ENCODE assay signal across 28 mouse cellular contexts in genomic region chr10:108329771-108330170, GRCm38 (mm10). TPM values are rescaled to one million over a fixed set of nuclear protein-coding genes. Genes with fewer than 3 reads are reported as not detected.
DNase-seq lines count a peak whose midpoint lies in the region; ATAC-seq and TF ChIP-seq lines count a peak whose summit lies in the region.
"Had no signal": no experiment of that assay in that cellular context is flagged by ENCODE, and none has a peak within 500 bp of the region (broad histone marks: within the 10 kb centered on the region; RNA-seq: fewer than 3 reads in every experiment).

No protein-coding gene starts in this region.

- ATAC-seq in lung, embryonic 14.5 days (ENCODE audit: insufficient read depth) = no peak
- peak; percentile 11; the same call in 1 of the 2 replicates for ATAC-seq in intestine, embryonic 16.5 days
- ATAC-seq: activated CD4-positive, CD25-positive, alpha-beta regulatory T cell, adult 4 months; forebrain, embryonic 13.5 days; hindbrain, postnatal 0 days; lung, postnatal 0 days had no signal

- no peak for TF ChIP-seq POLR2A in kidney, adult 2 months (IDR thresholded peaks at IDR 0.05; ENCODE audit: low read depth, low read length)

- TF ChIP-seq CTCF in kidney, adult 2 months (conservative IDR thresholded peaks at IDR 0.05; ENCODE audit: insufficient read depth, insufficient read length, low read depth, low read length) = no peak
- no peak for TF ChIP-seq CTCF in lung, embryonic 14.5 days (IDR thresholded peaks at IDR 0.05; ENCODE audit: low read depth)

- H3K36me3 ChIP-seq in kidney, adult 2 months (ENCODE audit: control insufficient read depth, insufficient read depth, low read length) = no peaks in the 10 kb centered on the region
- H3K36me3 ChIP-seq in lung, embryonic 14.5 days (ENCODE audit: insufficient read depth) = no peaks in the 10 kb centered on the region
- no peaks in the 10 kb centered on the region for H3K36me3 ChIP-seq in intestine, embryonic 16.5 days (ENCODE audit: control insufficient read depth, insufficient read depth, low read length)
- H3K36me3 ChIP-seq: hindbrain, embryonic 12.5 days; limb, embryonic 10.5 days; limb, embryonic 15.5 days had no signal

- H3K9ac ChIP-seq in lung, embryonic 14.5 days = no peak overlapping the region
- no peak overlapping the region for H3K9ac ChIP-seq in intestine, embryonic 16.5 days (ENCODE audit: low read depth, low read length)
- H3K9ac ChIP-seq: forebrain, embryonic 13.5 days; hindbrain, embryonic 12.5 days; limb, embryonic 15.5 days had no signal

- no peak overlapping the region for H3K27ac ChIP-seq in kidney, adult 2 months (ENCODE audit: insufficient read depth, low read depth, low read length)
- H3K27ac ChIP-seq in lung, embryonic 14.5 days (ENCODE audit: low read depth) = no peak overlapping the region
- no peak overlapping the region for H3K27ac ChIP-seq in intestine, embryonic 16.5 days (ENCODE audit: low read length)
- H3K27ac ChIP-seq: forebrain, embryonic 13.5 days; hindbrain, embryonic 12.5 days; hindbrain, postnatal 0 days; limb, embryonic 10.5 days; limb, embryonic 15.5 days had no signal

- peak; percentile 70 for DNase-seq in kidney, adult 2 months
- no peak for DNase-seq in kidney, postnatal 14 days
- DNase-seq in lung, embryonic 14.5 days = peak; percentile 14
- DNase-seq in lung, postnatal 36 days = no peak
- peak; percentile 21 for DNase-seq in yolk sac, embryonic 10.5 days (ENCODE audit: low spot score)
- no peak for DNase-seq in frontal cortex, adult 2 months (ENCODE audit: extremely low spot score in 1 of 2, low spot score in 1 of 2)
- no peak for DNase-seq in spleen, postnatal 10 days (ENCODE audit: low spot score in 2 of 2)
- DNase-seq: adrenal gland, adult 2 months; adrenal gland, postnatal 36 days; cerebellum, adult 2 months; cerebellum, postnatal 25 days; gastrocnemius, postnatal 14 days; heart, postnatal 36 days; kidney, adult 18-20 months; kidney, postnatal 10 days; layer of hippocampus, postnatal 36 days; midbrain, embryonic 14.5 days; retina, postnatal 1 day; right cerebral cortex, postnatal 14 days had no signal

- H3K27me3 ChIP-seq in kidney, adult 2 months (replicated peaks; ENCODE audit: control insufficient read depth, insufficient read depth, low read length) = no peaks in the 10 kb centered on the region
- H3K27me3 ChIP-seq in lung, embryonic 14.5 days (ENCODE audit: insufficient read depth, low read length) = no peaks in the 10 kb centered on the region
- no peaks in the 10 kb centered on the region for H3K27me3 ChIP-seq in intestine, embryonic 16.5 days (replicated peaks; ENCODE audit: control insufficient read depth, insufficient read depth, low read length)

- no peaks in the 10 kb centered on the region for H3K9me3 ChIP-seq in lung, embryonic 14.5 days (ENCODE audit: low read depth, low read length)
- 0 out of 2 replicates have a peak, but pooled peaks cover under 1% of the 10 kb centered on the region for H3K9me3 ChIP-seq in intestine, embryonic 16.5 days (ENCODE audit: control insufficient read depth, low read length)
- H3K9me3 ChIP-seq: forebrain, embryonic 13.5 days; hindbrain, embryonic 12.5 days; limb, embryonic 10.5 days; limb, embryonic 15.5 days had no signal

- H3K4me3 ChIP-seq in kidney, adult 2 months (ENCODE audit: insufficient read depth, low read depth, low read length) = no peak overlapping the region
- H3K4me3 ChIP-seq in lung, embryonic 14.5 days (ENCODE audit: low read depth, low read length) = no peak overlapping the region
- H3K4me3 ChIP-seq in intestine, embryonic 16.5 days (ENCODE audit: low read length) = no peak overlapping the region
- H3K4me3 ChIP-seq: forebrain, embryonic 13.5 days; hindbrain, embryonic 12.5 days; limb, embryonic 10.5 days; limb, embryonic 15.5 days had no signal

- no peak overlapping the region for H3K4me2 ChIP-seq in lung, embryonic 14.5 days
- H3K4me2 ChIP-seq in intestine, embryonic 16.5 days (ENCODE audit: low read depth, low read length) = no peak overlapping the region
- H3K4me2 ChIP-seq: forebrain, embryonic 13.5 days; heart, embryonic 11.5 days; hindbrain, embryonic 12.5 days; limb, embryonic 15.5 days had no signal

- peaks cover 9% of the 10 kb centered on the region; the same call in 1 of the 2 replicates for H3K4me1 ChIP-seq in kidney, adult 2 months (ENCODE audit: control insufficient read depth, insufficient read depth, low read length)
- H3K4me1 ChIP-seq in lung, embryonic 14.5 days (ENCODE audit: insufficient read depth) = peaks cover 3% of the 10 kb centered on the region; the same call in 1 of the 2 replicates
- peaks cover 11% of the 10 kb centered on the region; the same call in 1 of the 2 replicates for H3K4me1 ChIP-seq in intestine, embryonic 16.5 days (ENCODE audit: control insufficient read depth, insufficient read depth, low read length)

- WGBS in kidney, adult 2 months = 74% methylated on average over 5 of the region's 5 CpGs
- WGBS in lung, embryonic 14.5 days = 54% methylated on average over 5 of the region's 5 CpGs
- 49% methylated on average over 5 of the region's 5 CpGs for WGBS in intestine, embryonic 16.5 days

RNA-seq across cellular contexts. Expression of gene Pawr, which starts 2.1 kb away (rescaled TPM):
- polyA plus RNA-seq in kidney, adult 2 months (2012; rRNA removed) = 17.9 and 19.0 TPM in 2 replicates
- polyA plus RNA-seq in lung, embryonic 14.5 days (2014; fragmentation: Nextera tagmentation; extraction: Ambion mirVana) = 25.5 and 27.4 TPM in 2 replicates
- polyA plus RNA-seq in intestine, embryonic 16.5 days (2015; fragmentation: Nextera tagmentation; extraction: Ambion mirVana) = 4.5 and 7.6 TPM in 2 replicates
- 2.8 and 3.9 TPM in 2 replicates for polyA plus RNA-seq in frontal cortex, adult 2 months (2012; rRNA removed)
- polyA plus RNA-seq: activated CD4-positive, CD25-positive, alpha-beta regulatory T cell, adult 4 months had no signal

Comparison
In these comparisons a context has a peak if more than half of its experiments do, and no peak if none do; other contexts are left out.
1. DNase-seq: peak in kidney, adult 2 months (single experiment), lung, embryonic 14.5 days (single experiment) and yolk sac, embryonic 10.5 days (single experiment); none in kidney, postnatal 14 days (single experiment), lung, postnatal 36 days (single experiment), frontal cortex, adult 2 months (0 of 2) and spleen, postnatal 10 days (0 of 2).